Mouse (Mus musculus) neural tube, embryonic 11.5 days (tissue): ENCODE results near the gene Id3. TPM values are rescaled to one million over a fixed set of nuclear protein-coding genes. Genes with fewer than 3 reads are reported as not detected.
A peak's percentile ranks its signal among the peaks of the same experiment; 100 is the strongest.

Experiments used
- ATAC-seq: fragments of 200-750 bp; cut with Nextera tagmentation; 2 replicates; pipeline ENCODE4 v1.8.0; 2017; ENCODE audit warnings: moderate number of reproducible peaks, mild to moderate bottlenecking, moderate TSS enrichment, moderate library complexity; ENCODE audit not compliant: insufficient read depth, low FRiP score, low TSS enrichment
- DNase-seq: peaks from one replicate; pipeline ENCODE4 v3.0.0-alpha.2; 2015; ENCODE audit warnings: low spot score
- H3K27ac ChIP-seq: fragments of 300-500 bp; sonication (generic); 2 replicates; pipeline ENCODE4 v1.5.1; 2014; ENCODE audit warnings: low read depth, mild to moderate bottlenecking, low read length
- H3K27me3 ChIP-seq: fragments of 300-500 bp; sonication (generic); 2 replicates; pipeline ENCODE4 v1.6.1; 2014; ENCODE audit warnings: mild to moderate bottlenecking, low read length, mixed read lengths; ENCODE audit not compliant: control insufficient read depth, insufficient read depth
- H3K36me3 ChIP-seq: fragments of 300-500 bp; sonication (generic); 2 replicates; pipeline ENCODE4 v1.6.1; 2014; ENCODE audit warnings: mild to moderate bottlenecking, low read length, moderate library complexity, mixed read lengths; ENCODE audit not compliant: control insufficient read depth, insufficient read depth
- H3K4me1 ChIP-seq: fragments of 300-500 bp; sonication (generic); 2 replicates; pipeline ENCODE4 v1.6.1; 2014; ENCODE audit warnings: low read length, mixed read lengths; ENCODE audit not compliant: control insufficient read depth, insufficient read depth
- H3K4me2 ChIP-seq: fragments of 300-500 bp; sonication (generic); 2 replicates; pipeline ENCODE4 v1.6.1; 2014; ENCODE audit warnings: low read depth, mild to moderate bottlenecking, moderate library complexity
- H3K4me3 ChIP-seq: fragments of 300-500 bp; sonication (generic); 2 replicates; pipeline ENCODE4 v1.5.1; 2014; ENCODE audit warnings: low read depth, low read length
- H3K9ac ChIP-seq: fragments of 300-500 bp; sonication (generic); 2 replicates; pipeline ENCODE4 v1.6.1; 2014; ENCODE audit warnings: mild to moderate bottlenecking, low read length
- H3K9me3 ChIP-seq: fragments of 300-500 bp; sonication (generic); 2 replicates; pipeline ENCODE4 v1.6.1; 2016; ENCODE audit warnings: low read length; ENCODE audit not compliant: control insufficient read depth
- WGBS: fragments of 180-500 bp; shearing (Covaris S2); extraction: QIAGEN DNeasy Blood & Tissue Kit; methylation state at CpG from one replicate; pipeline ENCODE4 v1.1.7; 2014; 5-methylcytosine and 5-hydroxymethylcytosine counted together
- polyA plus RNA-seq: library from polyadenylated mRNA; unstranded; fragments of >200 nt; fragmentation: Nextera tagmentation; extraction: Ambion mirVana; gene quantifications from 2 replicates; pipeline ENCODE4 v1.2.1, GENCODE M21; 2014

Id3 gene
- polyA plus RNA-seq, 1 experiment from 2014 or later = 440 TPM

DNA sequence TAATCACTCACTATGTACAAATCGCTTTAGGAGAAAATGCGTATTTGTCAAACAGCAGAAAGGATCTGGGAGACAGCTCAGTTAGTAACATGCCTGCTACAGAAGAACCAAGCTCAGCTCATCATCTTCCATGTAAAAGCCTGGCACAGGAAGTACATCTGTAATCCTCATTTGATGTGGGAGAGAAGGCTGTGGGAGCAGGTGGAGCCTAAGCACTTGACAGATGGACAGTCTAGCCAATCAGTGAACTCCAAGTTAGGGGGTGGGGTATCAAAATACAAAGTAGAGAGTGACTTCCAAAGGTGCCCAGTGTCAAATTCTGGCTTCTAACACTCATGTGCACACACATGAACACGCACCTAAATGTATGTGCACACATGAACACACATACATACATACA lies 22.1 kb upstream of the Id3 start:
- WGBS = 90% methylated on average over 3 of the region's 3 CpGs
- no peaks in the 10 kb centered on the region for H3K36me3 ChIP-seq
- no peak overlapping the region for H3K4me2 ChIP-seq
- no peaks in the 10 kb centered on the region for H3K27me3 ChIP-seq
- no peak overlapping the region for H3K27ac ChIP-seq
- H3K9me3 ChIP-seq = no peaks in the 10 kb centered on the region
- no peak for ATAC-seq
- peak; percentile 8 for DNase-seq
- no peak overlapping the region for H3K4me3 ChIP-seq
- H3K9ac ChIP-seq = no peak overlapping the region
- peaks cover 2% of the 10 kb centered on the region; the same call in 1 of the 2 replicates for H3K4me1 ChIP-seq

DNA sequence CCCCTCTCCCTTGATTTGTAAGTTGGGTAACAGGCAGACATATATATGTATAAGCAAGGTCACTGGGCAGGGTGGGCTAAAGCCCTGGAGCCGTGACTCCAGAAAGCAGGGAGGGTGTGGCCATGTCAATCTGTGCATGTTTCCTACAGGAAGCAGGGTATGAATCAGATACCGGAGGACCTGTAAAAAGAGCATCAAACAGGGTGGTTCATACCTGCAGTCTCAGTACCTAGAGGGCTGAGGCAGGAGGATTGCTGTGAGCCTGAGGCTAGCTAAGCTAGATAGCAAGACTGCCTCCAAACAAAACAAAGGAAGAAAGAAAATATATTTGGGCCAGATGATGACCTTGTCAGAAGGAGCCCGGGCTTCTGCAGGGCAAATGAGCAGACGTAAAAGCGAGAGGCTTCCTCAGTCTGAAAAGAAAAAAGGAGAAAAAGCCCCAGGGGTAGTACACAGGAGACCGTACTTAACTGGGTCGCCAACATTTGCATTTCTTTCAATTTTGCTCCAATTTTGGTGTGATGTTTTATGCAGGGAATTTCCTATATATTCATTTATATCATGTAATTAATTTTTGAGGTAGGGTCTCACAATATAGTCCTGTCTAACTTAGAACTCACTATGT lies 21.3 kb upstream of the Id3 start:
- H3K36me3 ChIP-seq = no peaks in the 10 kb centered on the region
- WGBS = 86% methylated on average over 7 of the region's 7 CpGs
- H3K9me3 ChIP-seq = no peaks in the 10 kb centered on the region
- peaks cover 2% of the 10 kb centered on the region; the same call in 1 of the 2 replicates for H3K4me1 ChIP-seq
- ATAC-seq (no peak), DNase-seq (peak; percentile 2)
- no peaks in the 10 kb centered on the region for H3K27me3 ChIP-seq
- H3K9ac ChIP-seq = no peak overlapping the region
- no peak overlapping the region for H3K4me2 ChIP-seq
- no peak overlapping the region for H3K4me3 ChIP-seq
- H3K27ac ChIP-seq = peak overlapping the region; percentile 27; the same call in 1 of the 2 replicates

- 77% methylated on average over 8 of the region's 8 CpGs for WGBS
- no peak overlapping the region for H3K4me2 ChIP-seq
- H3K4me3 ChIP-seq = no peak overlapping the region
- DNase-seq (no peak), ATAC-seq (no peak)
- H3K9ac ChIP-seq = no peak overlapping the region
- peaks cover 2% of the 10 kb centered on the region; the same call in 1 of the 2 replicates for H3K4me1 ChIP-seq
- no peaks in the 10 kb centered on the region for H3K27me3 ChIP-seq
- H3K27ac ChIP-seq = no peak overlapping the region
- H3K9me3 ChIP-seq = no peaks in the 10 kb centered on the region
- no peaks in the 10 kb centered on the region for H3K36me3 ChIP-seq
Observed at GRCm38 (mm10) chr4:136123111-136123791, 20.0 kb upstream of the Id3 start.

DNA sequence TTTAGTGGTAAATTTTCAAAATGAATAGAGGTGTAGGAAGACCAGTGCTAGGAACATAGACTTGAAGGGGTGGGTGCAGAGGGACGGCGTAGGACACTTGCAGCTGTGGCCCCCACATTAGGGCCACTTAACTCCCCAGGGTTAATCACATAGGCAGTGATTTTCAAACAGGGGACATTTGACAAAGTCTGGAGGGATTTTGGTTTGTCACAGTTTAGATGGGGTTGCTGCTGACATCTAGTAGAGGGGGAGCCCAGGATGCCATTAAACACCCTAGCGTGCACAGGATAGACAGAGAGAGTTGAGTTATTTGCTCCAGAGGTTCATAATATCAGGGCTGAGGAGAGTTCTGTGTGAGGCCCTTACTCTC lies 19.5 kb upstream of the Id3 start:
- Histone ChIP-seq H3K27ac (no peak overlapping the region), H3K4me3 (no peak overlapping the region), H3K4me1 (peaks cover 2% of the 10 kb centered on the region; the same call in 1 of the 2 replicates), H3K9me3 (no peaks in the 10 kb centered on the region), H3K9ac (no peak overlapping the region), H3K27me3 (no peaks in the 10 kb centered on the region), H3K4me2 (no peak overlapping the region), H3K36me3 (no peaks in the 10 kb centered on the region)
- WGBS = 94% methylated on average over 3 of the region's 3 CpGs
- ATAC-seq (no peak), DNase-seq (peak; percentile 7)

DNA sequence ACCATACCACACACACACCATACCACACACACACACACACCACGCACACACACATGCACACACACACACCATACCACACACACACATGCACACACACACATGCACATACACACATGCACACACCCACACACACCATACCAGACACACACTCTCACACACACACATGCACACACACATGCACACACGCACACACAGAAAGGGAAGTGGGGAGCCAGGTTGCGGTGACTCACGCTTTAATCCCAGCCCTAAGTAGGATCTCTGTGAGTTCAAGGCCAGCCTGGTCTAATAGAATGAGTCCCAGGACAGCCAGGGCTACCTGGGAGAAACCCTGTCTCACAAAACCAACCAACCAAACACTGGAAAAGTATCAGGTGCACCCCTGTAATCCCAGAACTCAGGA lies 18.7 kb upstream of the Id3 start:
- H3K27ac ChIP-seq = no peak overlapping the region
- H3K27me3 ChIP-seq = no peaks in the 10 kb centered on the region
- no peak overlapping the region for H3K4me3 ChIP-seq
- H3K36me3 ChIP-seq = no peaks in the 10 kb centered on the region
- 100% methylated on average over 4 of the region's 4 CpGs for WGBS
- no peaks in the 10 kb centered on the region for H3K9me3 ChIP-seq
- ATAC-seq (no peak), DNase-seq (no peak)
- no peak overlapping the region for H3K4me2 ChIP-seq
- H3K4me1 ChIP-seq = no peaks in the 10 kb centered on the region
- no peak overlapping the region for H3K9ac ChIP-seq

DNA sequence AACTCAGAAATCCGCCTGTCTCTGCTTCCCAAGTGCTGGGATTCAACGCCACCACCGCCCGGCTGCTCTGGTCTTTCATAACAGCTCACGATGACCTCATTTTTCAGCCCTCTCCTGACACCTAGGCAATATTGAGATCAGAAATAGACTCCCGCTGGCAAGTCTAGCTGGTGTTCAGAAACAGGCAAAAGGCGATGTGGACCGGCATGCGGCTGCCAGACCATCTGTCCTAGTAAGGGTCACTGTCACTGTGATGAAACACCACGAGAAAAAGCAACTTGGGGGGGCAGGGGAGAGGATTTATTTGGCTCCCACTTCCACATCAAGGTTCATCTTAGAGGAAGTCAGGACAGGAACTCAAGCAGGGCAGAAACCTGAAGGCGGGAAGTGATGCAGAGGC lies 17.8 kb upstream of the Id3 start:
- Histone ChIP-seq H3K27ac (no peak overlapping the region), H3K27me3 (no peaks in the 10 kb centered on the region), H3K4me3 (no peak overlapping the region), H3K4me2 (no peak overlapping the region), H3K9ac (no peak overlapping the region), H3K36me3 (no peaks in the 10 kb centered on the region), H3K9me3 (no peaks in the 10 kb centered on the region), H3K4me1 (no peaks in the 10 kb centered on the region)
- ATAC-seq = no peak
- 89% methylated on average over 11 of the region's 11 CpGs for WGBS
- no peak for DNase-seq

DNA sequence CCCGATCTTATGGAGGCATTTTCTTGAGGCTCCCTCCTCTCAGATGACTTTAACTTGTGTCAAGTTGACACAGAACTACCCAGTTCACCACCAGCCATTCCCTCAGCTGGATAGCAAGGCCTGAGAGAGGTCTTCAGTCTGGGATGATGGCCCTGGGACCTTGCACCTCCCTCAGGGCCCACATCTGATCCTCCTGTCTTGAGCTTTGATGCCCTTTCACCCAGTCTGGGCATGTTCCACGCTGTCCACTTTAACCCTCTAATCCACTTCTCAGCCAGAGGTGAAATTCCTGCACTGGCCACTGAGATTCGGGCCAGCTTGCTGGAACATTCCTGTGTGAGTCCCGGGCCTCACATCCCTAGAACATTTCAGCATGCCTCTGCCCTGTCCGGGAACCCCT lies 17.3 kb upstream of the Id3 start:
- no peak for ATAC-seq
- 70% methylated on average over 5 of the region's 5 CpGs for WGBS

DNA sequence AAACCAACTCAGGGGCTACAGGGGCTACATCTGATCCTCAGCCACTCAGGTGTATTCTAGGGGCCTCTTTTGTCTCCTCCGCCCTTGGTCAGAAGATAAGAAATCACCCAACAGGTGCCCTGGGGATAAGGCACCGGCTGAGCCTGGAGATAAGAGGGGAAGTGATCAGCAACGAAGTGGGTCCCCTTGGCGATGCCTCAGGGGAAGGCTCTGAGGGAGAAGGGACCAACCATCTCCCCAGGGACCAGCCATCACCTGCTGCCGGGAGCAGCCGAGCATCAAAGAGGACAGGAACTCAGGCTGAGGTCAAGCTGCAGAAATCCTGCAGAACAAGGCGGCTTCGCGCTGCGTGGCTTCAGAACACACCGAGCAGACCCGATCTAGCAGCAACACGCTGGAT lies 15.6 kb upstream of the Id3 start:
- Histone ChIP-seq H3K27me3 (no peaks in the 10 kb centered on the region), H3K4me3 (no peak overlapping the region), H3K9me3 (no peaks in the 10 kb centered on the region), H3K9ac (no peak overlapping the region), H3K4me1 (no peaks in the 10 kb centered on the region), H3K4me2 (no peak overlapping the region), H3K27ac (no peak overlapping the region), H3K36me3 (no peaks in the 10 kb centered on the region)
- DNase-seq (no peak), ATAC-seq (no peak)
- WGBS = 72% methylated on average over 13 of the region's 13 CpGs

More for the DNA sequence above, 17.3 kb upstream of the Id3 start:
- Histone ChIP-seq H3K4me1 (no peaks in the 10 kb centered on the region), H3K4me2 (no peak overlapping the region), H3K4me3 (no peak overlapping the region), H3K27ac (no peak overlapping the region), H3K36me3 (no peaks in the 10 kb centered on the region), H3K27me3 (no peaks in the 10 kb centered on the region), H3K9ac (no peak overlapping the region), H3K9me3 (no peaks in the 10 kb centered on the region)
- DNase-seq = no peak

DNA sequence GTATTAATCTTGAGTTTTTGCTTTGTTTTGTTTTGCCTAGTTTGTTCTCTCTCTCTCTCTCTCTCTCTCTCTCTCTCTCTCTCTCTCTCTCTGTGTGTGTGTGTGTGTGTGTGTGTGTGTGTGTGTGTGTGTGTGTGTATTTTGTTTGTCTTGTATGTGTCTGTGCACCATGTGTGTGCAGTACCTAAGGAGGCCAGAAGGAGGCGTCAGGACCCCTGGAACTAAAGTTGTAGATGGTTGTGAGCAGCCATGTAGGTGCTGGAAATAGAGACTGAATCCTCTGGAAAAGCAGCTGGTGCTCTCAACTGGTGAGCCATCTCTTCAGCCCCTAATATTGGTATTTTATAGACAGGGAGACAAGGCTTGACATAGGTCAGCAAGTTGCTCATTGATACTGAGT lies 13.5 kb upstream of the Id3 start:
- WGBS = 86% methylated on average over 1 of the region's 1 CpGs
- Histone ChIP-seq H3K36me3 (no peaks in the 10 kb centered on the region), H3K4me3 (no peak overlapping the region), H3K27ac (no peak overlapping the region), H3K27me3 (no peaks in the 10 kb centered on the region), H3K4me2 (no peak overlapping the region), H3K9ac (no peak overlapping the region), H3K9me3 (no peaks in the 10 kb centered on the region), H3K4me1 (peaks cover 15% of the 10 kb centered on the region; the same call in 1 of the 2 replicates)
- ATAC-seq (no peak), DNase-seq (no peak)
